Mouse (Mus musculus): ENCODE results near the gene H2afj. TPM values are rescaled to one million over a fixed set of nuclear protein-coding genes. Genes with fewer than 3 reads are reported as not detected.
A peak's percentile ranks its signal among the peaks of the same experiment; 100 is the strongest.

H2afj gene
- polyA plus RNA-seq (2011; ENCODE audit: insufficient read length, low read depth, missing spikeins), result 31.3 and 46.4 TPM in 2 replicates

DNA sequence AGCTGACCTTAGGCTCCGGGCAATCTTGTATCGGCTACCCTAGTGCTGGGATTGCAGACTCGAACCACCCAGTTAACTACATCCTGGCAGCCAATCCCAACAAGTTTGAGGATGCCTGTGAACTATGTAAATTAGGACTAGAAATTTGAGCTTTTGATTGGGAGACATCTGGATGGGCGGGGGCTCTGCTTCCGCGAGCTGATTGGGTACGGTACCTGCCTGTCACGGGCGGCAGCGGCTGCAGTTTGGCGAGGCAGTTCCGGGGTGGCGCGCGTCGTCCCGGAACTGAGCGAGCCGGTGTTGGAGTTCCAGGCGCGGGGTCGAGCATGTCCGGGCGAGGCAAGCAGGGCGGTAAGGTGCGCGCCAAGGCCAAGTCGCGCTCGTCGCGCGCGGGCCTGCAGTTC is at the start of gene H2afj:
TSS of gene H2afj (plus strand) at position 231 of the 404 bp plus-strand sequence.
- Histone ChIP-seq H3K27ac (ENCODE audit: insufficient read depth, low read length) (peak within 1 kb of the TSS; percentile 79), H3K4me1 (ENCODE audit: control insufficient read depth, insufficient read depth, low read length) (no peaks in the 10 kb centered on the region; the same call in 1 of the 2 replicates), H3K4me3 (ENCODE audit: insufficient read depth, low read length) (peak within 1 kb of the TSS; percentile 97)
- TF ChIP-seq POLR2A (IDR thresholded peaks at IDR 0.05; ENCODE audit: low read depth, low read length) (peak; percentile 59), CTCF (IDR thresholded peaks at IDR 0.05; ENCODE audit: borderline replicate concordance, insufficient read depth, low read length) (no peak)

DNA sequence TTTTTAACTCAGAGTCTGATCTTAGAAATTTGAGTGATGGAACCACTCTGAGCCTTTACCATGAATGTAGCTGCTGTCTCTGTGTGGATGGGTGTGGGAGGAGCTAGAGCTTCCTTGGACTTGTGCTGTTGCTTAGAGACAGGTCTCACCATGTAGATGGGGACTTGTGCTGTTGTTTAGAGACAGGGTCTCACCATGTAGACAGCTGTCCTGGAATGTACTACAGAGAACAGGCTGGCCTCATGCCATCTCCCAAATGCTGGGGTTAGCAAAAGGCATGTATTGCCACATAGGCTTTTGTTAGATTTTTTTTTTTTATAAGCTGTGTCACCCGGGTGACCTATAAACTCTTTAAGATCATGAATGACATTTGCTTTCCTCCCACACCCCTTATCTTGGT is 44.1 kb upstream of the H2afj start:
- no peak for TF ChIP-seq POLR2A (IDR thresholded peaks at IDR 0.05; ENCODE audit: low read depth, low read length)
- no peak for TF ChIP-seq CTCF (IDR thresholded peaks at IDR 0.05; ENCODE audit: borderline replicate concordance, insufficient read depth, low read length)
- Histone ChIP-seq H3K4me1 (ENCODE audit: control insufficient read depth, insufficient read depth, low read length) (no peaks in the 10 kb centered on the region), H3K27ac (ENCODE audit: insufficient read depth, low read length) (no peak overlapping the region), H3K4me3 (ENCODE audit: insufficient read depth, low read length) (no peak overlapping the region)

DNA sequence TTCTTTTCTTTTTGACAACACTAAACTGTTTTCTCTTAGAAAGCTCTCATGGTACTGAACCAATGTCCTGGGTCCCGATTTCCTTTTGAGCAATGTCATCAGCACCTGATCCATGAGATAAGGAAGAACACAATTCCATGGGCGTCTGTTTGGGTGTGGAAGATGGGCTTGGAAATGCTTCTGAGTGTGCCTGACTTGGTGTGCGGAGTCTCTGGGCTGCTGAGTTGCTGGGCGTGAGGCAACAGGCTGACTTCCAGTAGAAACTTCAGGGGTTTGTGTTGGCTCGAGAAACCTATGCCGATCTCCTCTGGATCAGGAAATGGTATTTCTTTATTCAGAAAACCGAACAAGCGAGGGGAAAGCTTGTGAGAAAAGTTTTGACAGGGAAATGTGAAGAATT is 38.9 kb upstream of the H2afj start:
- H3K4me3 ChIP-seq (ENCODE audit: insufficient read depth, low read length), result no peak overlapping the region
- TF ChIP-seq POLR2A (IDR thresholded peaks at IDR 0.05; ENCODE audit: low read depth, low read length) (no peak), CTCF (IDR thresholded peaks at IDR 0.05; ENCODE audit: borderline replicate concordance, insufficient read depth, low read length) (no peak)
- no peaks in the 10 kb centered on the region for H3K4me1 ChIP-seq (ENCODE audit: control insufficient read depth, insufficient read depth, low read length)
- peak overlapping the region; percentile 29; the same call in 1 of the 2 replicates for H3K27ac ChIP-seq (ENCODE audit: insufficient read depth, low read length)

DNA sequence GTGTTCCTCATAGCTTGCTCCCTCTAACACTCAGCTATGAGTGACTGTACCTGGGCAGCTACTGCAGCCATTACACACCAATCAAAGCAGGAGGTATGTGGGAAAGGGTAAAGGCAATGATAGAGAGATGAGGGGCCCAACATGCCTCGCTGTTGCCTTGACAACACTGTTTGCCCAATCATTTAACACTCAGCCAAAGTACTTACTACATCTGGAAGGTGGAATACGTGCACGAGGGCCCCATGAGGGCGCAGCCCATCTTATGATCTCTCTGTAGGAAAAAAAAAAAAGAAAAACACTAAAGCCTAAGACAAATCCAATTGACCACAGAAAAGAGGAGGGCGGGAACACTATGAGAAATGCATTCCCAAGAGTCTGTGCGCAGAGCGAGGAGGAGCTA is 38.2 kb upstream of the H2afj start:
- TF ChIP-seq POLR2A (IDR thresholded peaks at IDR 0.05; ENCODE audit: low read depth, low read length) (no peak), CTCF (IDR thresholded peaks at IDR 0.05; ENCODE audit: borderline replicate concordance, insufficient read depth, low read length) (no peak)

DNA sequence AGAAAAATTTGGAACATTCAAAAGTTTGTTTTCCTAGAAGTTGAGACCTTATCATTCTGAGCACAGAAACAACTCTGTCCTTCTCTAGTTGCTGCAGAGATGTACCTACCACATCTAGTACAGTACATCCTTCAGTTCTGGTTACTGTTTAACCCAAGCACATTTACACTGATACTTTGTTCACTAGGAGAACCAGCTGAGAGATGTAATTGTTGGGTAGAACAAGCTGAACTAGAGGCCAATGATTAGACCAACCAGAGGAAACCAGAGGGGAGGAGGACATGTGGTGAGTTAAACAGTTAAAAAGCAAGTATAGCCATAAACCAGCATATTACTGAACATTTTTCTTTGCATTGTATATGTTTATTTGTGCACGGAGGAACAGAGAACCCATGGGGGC is 31.7 kb upstream of the H2afj start:
- no peak for TF ChIP-seq POLR2A (IDR thresholded peaks at IDR 0.05; ENCODE audit: low read depth, low read length)
- Histone ChIP-seq H3K4me1 (ENCODE audit: control insufficient read depth, insufficient read depth, low read length) (no peaks in the 10 kb centered on the region), H3K4me3 (ENCODE audit: insufficient read depth, low read length) (no peak overlapping the region), H3K27ac (ENCODE audit: insufficient read depth, low read length) (no peak overlapping the region)

More for the DNA sequence above, 38.2 kb upstream of the H2afj start:
- no peak overlapping the region for H3K4me3 ChIP-seq (ENCODE audit: insufficient read depth, low read length)
- H3K4me1 ChIP-seq (ENCODE audit: control insufficient read depth, insufficient read depth, low read length), result no peaks in the 10 kb centered on the region
- H3K27ac ChIP-seq (ENCODE audit: insufficient read depth, low read length), result no peak overlapping the region

DNA sequence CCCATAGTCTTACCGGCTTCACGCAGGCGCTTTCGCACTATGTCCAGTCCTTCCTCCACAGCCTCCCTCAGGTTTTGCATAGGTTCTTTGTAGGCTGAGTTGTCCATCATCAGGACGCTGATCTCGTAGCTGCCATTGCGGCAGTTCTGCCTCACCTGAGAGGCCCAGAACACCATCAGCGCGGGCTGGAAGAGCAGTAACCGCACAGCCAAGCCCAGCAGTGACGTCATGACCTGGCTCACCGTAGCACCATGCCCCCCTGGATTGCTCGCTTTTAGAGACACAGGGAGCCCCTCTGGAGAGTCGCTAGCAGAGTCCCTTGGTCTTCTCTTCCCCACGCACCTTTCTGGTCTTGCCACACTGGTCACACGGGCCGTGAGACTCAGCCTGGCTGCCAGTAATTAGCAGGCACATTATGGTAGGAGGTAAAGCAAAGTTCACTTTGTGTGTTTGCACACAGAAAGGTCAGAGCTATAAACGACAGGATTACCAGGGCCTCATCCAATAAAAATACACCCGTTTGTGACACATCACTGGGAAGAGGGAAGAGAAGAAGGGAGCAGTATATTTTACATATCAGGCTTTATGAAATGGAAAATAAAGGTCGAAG is 26.6 kb upstream of the H2afj start, which contains the start of gene Gucy2c:
TSS of gene Gucy2c (minus strand) at position 389 of the 610 bp plus-strand sequence.
- Histone ChIP-seq H3K4me1 (ENCODE audit: control insufficient read depth, insufficient read depth, low read length) (no peaks in the 10 kb centered on the region), H3K4me3 (ENCODE audit: insufficient read depth, low read length) (no peak within 1 kb of the TSS), H3K27ac (ENCODE audit: insufficient read depth, low read length) (no peak within 1 kb of the TSS)
- TF ChIP-seq CTCF (IDR thresholded peaks at IDR 0.05; ENCODE audit: borderline replicate concordance, insufficient read depth, low read length), result no peak
- TF ChIP-seq POLR2A (IDR thresholded peaks at IDR 0.05; ENCODE audit: low read depth, low read length), result no peak

DNA sequence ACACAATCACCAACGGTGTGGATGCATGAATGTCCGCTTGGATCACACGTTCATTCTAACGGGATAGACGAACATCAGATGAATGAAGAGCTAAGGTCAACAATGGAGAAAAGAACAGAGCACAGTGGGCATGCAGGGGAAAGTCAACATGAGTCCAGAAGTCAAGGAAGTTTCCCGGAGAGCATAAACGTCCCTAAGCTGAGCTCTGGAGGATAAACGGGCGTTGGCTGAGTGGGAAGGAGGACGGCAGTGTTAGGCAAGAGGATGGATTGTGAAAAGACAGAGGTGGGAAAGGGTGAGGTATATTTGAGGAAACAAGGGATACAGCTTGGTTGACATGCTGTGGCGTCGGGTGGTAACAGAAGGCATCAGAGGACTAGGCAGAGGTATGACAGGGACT is 25.9 kb upstream of the H2afj start:
- Histone ChIP-seq H3K4me3 (ENCODE audit: insufficient read depth, low read length) (no peak overlapping the region), H3K27ac (ENCODE audit: insufficient read depth, low read length) (no peak overlapping the region), H3K4me1 (ENCODE audit: control insufficient read depth, insufficient read depth, low read length) (no peaks in the 10 kb centered on the region)
- no peak for TF ChIP-seq POLR2A (IDR thresholded peaks at IDR 0.05; ENCODE audit: low read depth, low read length)
- no peak for TF ChIP-seq CTCF (IDR thresholded peaks at IDR 0.05; ENCODE audit: borderline replicate concordance, insufficient read depth, low read length)

DNA sequence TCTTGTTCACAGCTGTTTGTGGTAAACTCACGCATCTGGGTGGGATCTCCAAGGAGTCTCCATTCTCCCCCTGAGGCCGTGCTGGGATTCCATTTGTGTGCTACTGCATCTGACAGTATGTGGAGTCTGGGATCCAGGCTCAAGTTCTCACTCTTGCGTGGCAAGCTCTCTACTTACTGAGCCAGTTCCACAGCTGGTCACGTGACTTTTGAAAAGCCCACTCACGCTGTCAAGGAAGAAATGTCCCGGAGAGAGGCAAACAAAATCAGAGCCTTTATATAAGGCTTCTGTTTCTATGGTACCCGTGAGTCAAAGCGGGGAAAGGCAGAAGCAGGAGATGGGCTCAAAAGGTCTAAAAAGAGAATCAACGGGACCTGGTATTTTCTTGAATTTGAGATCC is 25.3 kb upstream of the H2afj start:
- H3K4me1 ChIP-seq (ENCODE audit: control insufficient read depth, insufficient read depth, low read length), result no peaks in the 10 kb centered on the region
- H3K27ac ChIP-seq (ENCODE audit: insufficient read depth, low read length), result no peak overlapping the region
- H3K4me3 ChIP-seq (ENCODE audit: insufficient read depth, low read length), result no peak overlapping the region
- TF ChIP-seq CTCF (IDR thresholded peaks at IDR 0.05; ENCODE audit: borderline replicate concordance, insufficient read depth, low read length), result no peak
- TF ChIP-seq POLR2A (IDR thresholded peaks at IDR 0.05; ENCODE audit: low read depth, low read length), result no peak

DNA sequence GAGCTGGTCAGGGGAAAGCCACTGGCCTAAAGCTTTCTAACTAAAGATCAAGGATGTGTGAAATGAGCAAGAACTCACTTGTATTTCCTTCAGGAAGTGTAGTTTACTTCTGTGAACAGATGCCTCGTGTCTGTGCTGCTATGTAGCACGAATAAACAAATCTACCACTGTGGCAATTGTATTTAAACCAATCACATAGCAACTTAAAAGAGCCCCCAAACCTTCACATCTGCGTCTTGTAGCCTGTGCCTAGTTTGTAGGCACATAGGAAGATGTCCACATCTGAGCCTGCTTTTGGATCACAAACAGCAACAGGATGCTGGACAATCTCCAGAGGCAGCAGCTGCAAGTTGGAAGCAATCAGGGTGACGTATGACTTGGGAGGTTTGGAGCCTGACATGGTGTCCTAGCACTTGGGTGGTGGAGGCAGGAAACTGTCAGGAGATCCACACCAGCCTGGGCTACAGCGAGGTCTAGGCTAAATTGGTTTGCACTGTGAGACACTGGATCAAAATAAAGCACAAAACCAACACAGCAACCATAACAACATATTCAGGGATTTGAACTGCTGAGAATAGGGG is 18.6 kb upstream of the H2afj start:
- no peaks in the 10 kb centered on the region; the same call in 1 of the 2 replicates for H3K4me1 ChIP-seq (ENCODE audit: control insufficient read depth, insufficient read depth, low read length)
- H3K4me3 ChIP-seq (ENCODE audit: insufficient read depth, low read length), result no peak overlapping the region
- no peak for TF ChIP-seq POLR2A (IDR thresholded peaks at IDR 0.05; ENCODE audit: low read depth, low read length)
- TF ChIP-seq CTCF (IDR thresholded peaks at IDR 0.05; ENCODE audit: borderline replicate concordance, insufficient read depth, low read length), result no peak
- no peak overlapping the region for H3K27ac ChIP-seq (ENCODE audit: insufficient read depth, low read length)
